Mouse (Mus musculus): Measurements from ENCODE around the gene Rhbdd2. TPM values are rescaled to one million over a fixed set of nuclear protein-coding genes. Genes with fewer than 3 reads are reported as not detected.

Gene Rhbdd2
- total and polyA plus RNA-seq, 3 experiments, result 3.7 to 21.3 (median 6.4) TPM

GRCm38 (mm10) chr5:135640459-135640789 is 8.0 kb downstream of the Rhbdd2 start:
- no peak for TF ChIP-seq POLR2A (IDR thresholded peaks at IDR 0.05; ENCODE audit: low read depth, low read length)
- no peaks in the 10 kb centered on the region for H3K9me3 ChIP-seq (replicated peaks; ENCODE audit: low read length)
- no peak overlapping the region for H3K4me2 ChIP-seq (ENCODE audit: insufficient read depth, low read depth, poor library complexity, severe bottlenecking)
- H3K27me3 ChIP-seq (replicated peaks), result no peaks in the 10 kb centered on the region
- no peak for DNase-seq (ENCODE audit: extremely low read depth)
- no peak overlapping the region for H3K27ac ChIP-seq (ENCODE audit: insufficient read depth, low read depth)
- no peak overlapping the region for H3K9ac ChIP-seq (ENCODE audit: insufficient read depth, low read depth)
- in situ Hi-C loops (cut with MboI; ENCODE audit: low pct_ligation_motif_present, low pct_unique_long_range_greater_than_20kb, low sequenced_read_pairs), result no loop called here
- H3K4me3 ChIP-seq (replicated peaks in 1 of 3; ENCODE audit: low read depth in 2 of 3, low read length in 2 of 3, poor library complexity in 1 of 3), result no peak overlapping the region
- 0 out of 4 replicates have a peak, but pooled peaks cover 0 to 5% of the 10 kb centered on the region in 2 experiments for H3K4me1 ChIP-seq (ENCODE audit: control insufficient read depth in 1 of 2, insufficient read depth in 2 of 2)
- no peaks in the 10 kb centered on the region for H3K79me2 ChIP-seq (replicated peaks; ENCODE audit: control insufficient read depth, extremely low read depth, insufficient read depth, poor library complexity, severe bottlenecking)
- dilution Hi-C loops (cut with MboI; ENCODE audit: extremely low pct_ligation_motif_present, extremely low pct_unique_long_range_greater_than_20kb, low sequenced_read_pairs), result no loop called here
- peaks cover 49 to 78% of the 10 kb centered on the region in 2 experiments for H3K36me3 ChIP-seq (replicated peaks in 1 of 2; ENCODE audit: control insufficient read depth in 1 of 2, insufficient read depth in 1 of 2, low read length in 1 of 2)

- dilution Hi-C loops (cut with MboI; ENCODE audit: extremely low pct_ligation_motif_present, extremely low pct_unique_long_range_greater_than_20kb, low sequenced_read_pairs), result no loop called here
- H3K4me3 ChIP-seq (replicated peaks in 1 of 3; ENCODE audit: low read depth in 2 of 3, low read length in 2 of 3, poor library complexity in 1 of 3), result no peak overlapping the region
- no peak overlapping the region for H3K4me2 ChIP-seq (ENCODE audit: insufficient read depth, low read depth, poor library complexity, severe bottlenecking)
- H3K27ac ChIP-seq (ENCODE audit: insufficient read depth, low read depth), result no peak overlapping the region
- TF ChIP-seq TBP (conservative IDR thresholded peaks at IDR 0.05; ENCODE audit: low read depth, low read length) (no peak), ELF1 (IDR thresholded peaks at IDR 0.05; ENCODE audit: low read depth, low read length) (no peak), PAX5 (IDR thresholded peaks at IDR 0.05; ENCODE audit: low read length) (no peak), MAFK (IDR thresholded peaks at IDR 0.05; ENCODE audit: insufficient replicate concordance, low read length) (no peak), ZKSCAN1 (IDR thresholded peaks at IDR 0.05; ENCODE audit: borderline replicate concordance, low read depth, low read length) (no peak), MAZ (IDR thresholded peaks at IDR 0.05; ENCODE audit: low read depth, low read length) (no peak), ZMIZ1 (IDR thresholded peaks at IDR 0.05; ENCODE audit: low read depth, low read length) (no peak), SIN3A (IDR thresholded peaks at IDR 0.05; ENCODE audit: low read length) (no peak), USF1 (IDR thresholded peaks at IDR 0.05; ENCODE audit: low read depth, low read length) (no peak), MEF2A (IDR thresholded peaks at IDR 0.05; ENCODE audit: borderline replicate concordance, low read depth, low read length) (no peak), POLR2AphosphoS2 (IDR thresholded peaks at IDR 0.05; ENCODE audit: low read depth, low read length) (no peak), NELFE (IDR thresholded peaks at IDR 0.05; ENCODE audit: low read depth, low read length) (no peak), MXI1 (IDR thresholded peaks at IDR 0.05; ENCODE audit: low read depth, low read length) (no peak)
- no peaks in the 10 kb centered on the region for H3K79me2 ChIP-seq (replicated peaks; ENCODE audit: control insufficient read depth, extremely low read depth, insufficient read depth, poor library complexity, severe bottlenecking)
- DNase-seq (ENCODE audit: extremely low read depth), result no peak
- no peaks in the 10 kb centered on the region for H3K9me3 ChIP-seq (replicated peaks; ENCODE audit: low read length)
- peaks cover 44 to 72% of the 10 kb centered on the region in 2 experiments for H3K36me3 ChIP-seq (replicated peaks in 1 of 2; ENCODE audit: control insufficient read depth in 1 of 2, insufficient read depth in 1 of 2, low read length in 1 of 2)
- H3K27me3 ChIP-seq (replicated peaks), result no peaks in the 10 kb centered on the region
- in situ Hi-C loops (cut with MboI; ENCODE audit: low pct_ligation_motif_present, low pct_unique_long_range_greater_than_20kb, low sequenced_read_pairs), result no loop called here
- no peak overlapping the region for H3K9ac ChIP-seq (ENCODE audit: insufficient read depth, low read depth)
- 0 out of 4 replicates have a peak, but pooled peaks cover 0 to 5% of the 10 kb centered on the region in 2 experiments for H3K4me1 ChIP-seq (ENCODE audit: control insufficient read depth in 1 of 2, insufficient read depth in 2 of 2)
These were observed 8.6 kb downstream of the Rhbdd2 start for GRCm38 (mm10) chr5:135641028-135641427.
